Mouse (Mus musculus) G1E (cell line): ENCODE results near the gene Mospd3. TPM values are rescaled to one million over a fixed set of nuclear protein-coding genes. Genes with fewer than 3 reads are reported as not detected.
A peak's percentile ranks its signal among the peaks of the same experiment; 100 is the strongest.

Experiments used
- ATAC-seq: 2 replicates; pipeline ENCODE4 v1.8.0; 2016; ENCODE audit warnings: mild to moderate bottlenecking; ENCODE audit not compliant: insufficient number of reproducible peaks, poor library complexity, low FRiP score, severe bottlenecking; ENCODE audit errors: extremely low read depth
- DNase-seq: peaks from one replicate; pipeline ENCODE4 v3.0.0; 2012; ENCODE audit warnings: low spot score
- H3K27me3 ChIP-seq: 2 replicates; pipeline ENCODE4 v1.6.1; 2012; ENCODE audit warnings: mild to moderate bottlenecking, low read length, inconsistent platforms; ENCODE audit not compliant: insufficient read depth
- H3K36me3 ChIP-seq: replicated peaks from 2 replicates; pipeline ENCODE3; 2012; ENCODE audit warnings: mild to moderate bottlenecking, inconsistent platforms
- H3K4me1 ChIP-seq: 2 replicates; pipeline ENCODE4 v1.6.1; 2012; ENCODE audit warnings: low read depth, low read length, inconsistent platforms, mixed read lengths; ENCODE audit not compliant: insufficient read depth
- H3K4me3 ChIP-seq: 2 replicates; pipeline ENCODE4 v1.5.1; 2012; ENCODE audit warnings: low read depth, mild to moderate bottlenecking, inconsistent platforms, low read length, moderate library complexity, mixed read lengths
- H3K9me3 ChIP-seq: replicated peaks from 2 replicates; pipeline ENCODE4 v1.6.1; 2012; ENCODE audit warnings: inconsistent platforms
- CTCF ChIP-seq: IDR thresholded peaks from 2 replicates; pipeline ENCODE4 v1.5.1; 2012; ENCODE audit warnings: low read depth, low read length, inconsistent platforms, mixed read lengths
- GATA1 ChIP-seq: IDR thresholded peaks from 2 replicates; pipeline ENCODE4 v1.6.1; 2012; ENCODE audit warnings: borderline replicate concordance, low read length, inconsistent platforms, mixed read lengths
- GATA2 ChIP-seq: IDR thresholded peaks from 2 replicates; pipeline ENCODE4 v1.6.1; 2012; ENCODE audit warnings: low read depth, low read length, inconsistent platforms, borderline replicate concordance
- POLR2AphosphoS5 ChIP-seq: IDR thresholded peaks from 2 replicates; pipeline ENCODE4 v1.6.1; 2012; ENCODE audit warnings: low read depth, low read length, inconsistent platforms; ENCODE audit not compliant: insufficient replicate concordance
- TAL1 ChIP-seq: conservative IDR thresholded peaks from 2 replicates; pipeline ENCODE4 v1.6.1; 2012; ENCODE audit warnings: low read depth, low read length, inconsistent platforms, mixed read lengths
- polyA plus RNA-seq: library from polyadenylated mRNA; stranded (reverse); fragments of >175 nt; gene quantifications from 2 replicates; pipeline ENCODE4 v1.2.3, GENCODE M21; 2012
- total RNA-seq, 2 experiments: library from RNA; stranded (forward) in 1 of 2; stranded (reverse) in 1 of 2; fragments of 200-1000 nt in 1 of 2; fragments of >200 nt in 1 of 2; fragmentation: Nextera tagmentation in 1 of 2; gene quantifications; 2 replicates each; pipeline ENCODE4 v1.2.3; 2014 to 2017

The Mospd3 gene
- total and polyA plus RNA-seq, 3 experiments, result 5.4 to 316 (median 58.9) TPM

- Histone ChIP-seq H3K4me3 (peak overlapping the region; percentile 17; the same call in 1 of the 2 replicates), H3K4me1 (peaks cover 83% of the 10 kb centered on the region)
- DNase-seq, result no peak
Observed at GRCm38 (mm10) chr5:137645091-137645651, 44.3 kb upstream of the Mospd3 start.

GRCm38 (mm10) chr5:137644484-137644883 lies 43.6 kb upstream of the Mospd3 start:
- DNase-seq, result no peak
- no peak for ATAC-seq
- TF ChIP-seq GATA1 (no peak), TAL1 (no peak), CTCF (no peak), GATA2 (no peak), POLR2AphosphoS5 (no peak)
- peaks cover 83% of the 10 kb centered on the region for H3K4me1 ChIP-seq
- peaks cover 44% of the 10 kb centered on the region for H3K36me3 ChIP-seq
- peaks cover 4% of the 10 kb centered on the region; the same call in 1 of the 2 replicates for H3K9me3 ChIP-seq
- H3K4me3 ChIP-seq, result no peak overlapping the region
- peaks cover 3% of the 10 kb centered on the region; the same call in 1 of the 2 replicates for H3K27me3 ChIP-seq

More at GRCm38 (mm10) chr5:137645091-137645651, 44.3 kb upstream of the Mospd3 start:
- Histone ChIP-seq H3K9me3 (peaks cover 4% of the 10 kb centered on the region; the same call in 1 of the 2 replicates), H3K27me3 (peaks cover 3% of the 10 kb centered on the region; the same call in 1 of the 2 replicates), H3K36me3 (peaks cover 37% of the 10 kb centered on the region)
- ATAC-seq, result no peak
- no peak for TF ChIP-seq GATA2
- TF ChIP-seq POLR2AphosphoS5, result no peak
- TF ChIP-seq TAL1, result no peak

- Histone ChIP-seq H3K4me1 (peaks cover 75% of the 10 kb centered on the region), H3K9me3 (peaks cover 4% of the 10 kb centered on the region; the same call in 1 of the 2 replicates), H3K27me3 (peaks cover 3% of the 10 kb centered on the region; the same call in 1 of the 2 replicates), H3K4me3 (no peak overlapping the region), H3K36me3 (peaks cover 60% of the 10 kb centered on the region)
- TF ChIP-seq TAL1 (no peak), GATA1 (no peak), POLR2AphosphoS5 (no peak), GATA2 (no peak), CTCF (no peak)
- DNase-seq (no peak), ATAC-seq (no peak)
Observed at GRCm38 (mm10) chr5:137642886-137643285, 42.0 kb upstream of the Mospd3 start.

GRCm38 (mm10) chr5:137641054-137641453 lies 40.2 kb upstream of the Mospd3 start, which contains the start of gene Sap25:
Gene Sap25, plus strand, starts transcription at chr5:137641334.
- DNase-seq (peak; percentile 47), ATAC-seq (no peak)
- Histone ChIP-seq H3K9me3 (peaks cover 4% of the 10 kb centered on the region; the same call in 1 of the 2 replicates), H3K27me3 (peaks cover 3% of the 10 kb centered on the region; the same call in 1 of the 2 replicates), H3K4me3 (peak within 1 kb of the TSS; percentile 20; the same call in 1 of the 2 replicates), H3K36me3 (peaks cover 78% of the 10 kb centered on the region), H3K4me1 (peaks cover 60% of the 10 kb centered on the region)
- TF ChIP-seq GATA2 (no peak), CTCF (peak; percentile 63)

GRCm38 (mm10) chr5:137639472-137639871 lies 38.6 kb upstream of the Mospd3 start:
- ATAC-seq, result no peak
- no peak for TF ChIP-seq GATA1
- no peak for TF ChIP-seq CTCF
- no peak for TF ChIP-seq POLR2AphosphoS5
- TF ChIP-seq TAL1, result no peak
- no peak for TF ChIP-seq GATA2
- H3K4me3 ChIP-seq, result no peak overlapping the region
- DNase-seq, result no peak
- no peaks in the 10 kb centered on the region for H3K9me3 ChIP-seq
- peaks cover 89% of the 10 kb centered on the region for H3K36me3 ChIP-seq
- H3K4me1 ChIP-seq, result peaks cover 48% of the 10 kb centered on the region
- H3K27me3 ChIP-seq, result no peaks in the 10 kb centered on the region; the same call in 1 of the 2 replicates

GRCm38 (mm10) chr5:137633397-137634084 lies 32.7 kb upstream of the Mospd3 start:
- H3K36me3 ChIP-seq, result peaks cover 81% of the 10 kb centered on the region
- no peak for TF ChIP-seq GATA1
- no peak for TF ChIP-seq POLR2AphosphoS5

GRCm38 (mm10) chr5:137631591-137631990 lies 30.7 kb upstream of the Mospd3 start:
- no peak for ATAC-seq
- peak overlapping the region; percentile 88; the same call in 1 of the 2 replicates for H3K4me3 ChIP-seq
- peaks cover 62% of the 10 kb centered on the region for H3K36me3 ChIP-seq
- H3K27me3 ChIP-seq, result no peaks in the 10 kb centered on the region
- TF ChIP-seq TAL1, result no peak
- no peak for TF ChIP-seq CTCF
- TF ChIP-seq POLR2AphosphoS5, result no peak
- no peak for TF ChIP-seq GATA2
- no peak for TF ChIP-seq GATA1
- H3K9me3 ChIP-seq, result no peaks in the 10 kb centered on the region
- peaks cover 53% of the 10 kb centered on the region for H3K4me1 ChIP-seq
- no peak for DNase-seq

More at GRCm38 (mm10) chr5:137633397-137634084, 32.7 kb upstream of the Mospd3 start:
- H3K4me3 ChIP-seq, result no peak overlapping the region
- H3K9me3 ChIP-seq, result no peaks in the 10 kb centered on the region
- H3K27me3 ChIP-seq, result no peaks in the 10 kb centered on the region
- H3K4me1 ChIP-seq, result peaks cover 43% of the 10 kb centered on the region
- ATAC-seq (no peak), DNase-seq (no peak)
